Mouse (Mus musculus) thymus, postnatal 14 days (tissue): Measurements from ENCODE around the gene Cyp3a57.
"Not testable (repeated sequence)": the region's sequence is repeated elsewhere in the genome, so short reads cannot be mapped to it uniquely, and the experiment has no call there.

ENCODE experiments used
- DNase-seq: peaks from one replicate; pipeline ENCODE4 v3.0.0; 2021

Cyp3a57 gene

GRCm38 (mm10) chr5:145344941-145345340 is at the start of gene Cyp3a57:
Gene Cyp3a57 (plus strand): TSS chr5:145345279.
- DNase-seq = no peak

DNA sequence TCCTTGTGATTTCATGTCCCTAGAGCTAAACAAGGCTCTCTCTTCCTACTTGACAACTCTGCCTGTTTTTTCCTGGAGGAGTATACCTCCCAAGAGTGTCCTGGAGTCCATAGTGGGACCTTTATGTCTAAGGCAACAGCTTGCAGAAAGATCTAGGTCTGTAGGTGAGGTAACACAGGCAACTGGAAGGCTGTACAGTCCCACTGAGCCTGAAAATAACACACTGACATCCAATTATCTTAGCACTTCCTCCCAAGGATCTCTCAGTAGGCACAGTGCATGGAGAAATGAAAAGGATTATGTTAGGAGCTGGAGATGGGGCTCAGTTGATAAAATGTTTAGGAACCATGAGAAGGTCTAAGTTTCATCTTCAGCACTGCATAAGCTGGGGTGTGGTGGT is 44.6 kb upstream of the Cyp3a57 start:
- no peak for DNase-seq

GRCm38 (mm10) chr5:145301796-145302195 is 43.3 kb upstream of the Cyp3a57 start:
- DNase-seq = not testable (repeated sequence)

- no peak for DNase-seq
These were observed 42.7 kb upstream of the Cyp3a57 start for GRCm38 (mm10) chr5:145302424-145302823.

GRCm38 (mm10) chr5:145306953-145307352 is 38.1 kb upstream of the Cyp3a57 start:
- DNase-seq = not testable (repeated sequence)

DNA sequence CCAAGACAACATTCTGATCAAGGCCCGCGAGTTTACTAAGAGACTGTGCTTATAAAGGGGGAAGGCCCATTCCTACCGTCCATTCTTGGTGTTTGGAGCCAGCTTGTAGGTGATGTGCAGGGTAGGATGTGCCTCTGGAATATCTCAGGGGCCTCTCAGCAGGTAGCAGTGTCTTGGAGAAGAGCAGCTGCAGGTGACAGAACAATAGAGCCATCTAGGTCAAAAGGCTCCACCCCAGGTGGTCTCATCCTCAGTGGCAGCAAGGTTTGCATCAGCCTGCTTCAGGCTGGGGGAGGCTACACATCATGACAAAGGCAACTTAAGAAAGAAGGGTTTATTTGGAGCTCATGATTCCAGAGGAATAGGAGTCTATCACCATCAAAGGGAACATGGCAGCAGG is 37.3 kb upstream of the Cyp3a57 start:
- not testable (repeated sequence) for DNase-seq

GRCm38 (mm10) chr5:145313845-145314244 is 31.2 kb upstream of the Cyp3a57 start:
- DNase-seq = no peak

GRCm38 (mm10) chr5:145317141-145317540 is 27.9 kb upstream of the Cyp3a57 start:
- DNase-seq = no peak

- DNase-seq = not testable (repeated sequence)
These were observed 6.3 kb upstream of the Cyp3a57 start for GRCm38 (mm10) chr5:145338756-145339155.

DNA sequence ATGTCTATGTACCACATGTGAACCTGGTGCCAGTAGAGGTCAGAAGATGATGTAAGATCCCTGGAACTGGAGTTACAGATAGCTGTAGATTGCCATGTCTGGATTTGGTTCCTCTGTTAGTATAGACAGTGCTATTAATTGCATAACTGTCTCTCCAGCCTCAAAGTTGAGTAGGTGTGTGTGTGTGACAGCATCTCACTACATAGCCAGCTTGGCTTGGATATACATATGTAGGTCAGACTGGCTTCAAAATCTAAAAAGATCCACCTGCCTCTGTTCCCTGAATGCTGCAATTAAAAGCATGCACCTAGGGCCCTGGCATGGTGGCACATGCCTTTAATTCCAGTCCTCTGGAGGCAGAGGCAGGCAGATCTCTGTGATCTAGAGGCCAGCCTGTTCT is 4.6 kb downstream of the Cyp3a57 start:
- DNase-seq = no peak

GRCm38 (mm10) chr5:145353081-145353480 is 8.0 kb downstream of the Cyp3a57 start:
- no peak for DNase-seq

- DNase-seq = not testable (repeated sequence)
These were observed 70.3 kb downstream of the Cyp3a57 start for GRCm38 (mm10) chr5:145415416-145415815.

- DNase-seq = no peak
These were observed 77.2 kb downstream of the Cyp3a57 start for GRCm38 (mm10) chr5:145422287-145422686.

- no peak for DNase-seq
These were observed 85.9 kb downstream of the Cyp3a57 start for GRCm38 (mm10) chr5:145431004-145431403.

GRCm38 (mm10) chr5:145433688-145434087 is 88.6 kb downstream of the Cyp3a57 start:
- DNase-seq = no peak
